Mouse (Mus musculus) kidney, postnatal 14 days (tissue): ENCODE results near the gene Apba1.
A peak's percentile ranks its signal among the peaks of the same experiment; 100 is the strongest.

Experiments
- DNase-seq: peaks from one replicate; pipeline ENCODE4 v3.0.0; 2022; ENCODE audit warnings: mixed read lengths

The Apba1 gene

GRCm38 (mm10) chr19:23758554-23759321 is at the start of gene Apba1:
Apba1 (plus strand) TSS chr19:23758887.
- DNase-seq = peak; percentile 80

GRCm38 (mm10) chr19:23746506-23746905 is 12.2 kb upstream of the Apba1 start:
- DNase-seq = no peak

GRCm38 (mm10) chr19:23757011-23757410 is 1.7 kb upstream of the Apba1 start:
- DNase-seq = peak; percentile 14

GRCm38 (mm10) chr19:23757961-23758553 is 630 bp upstream of the Apba1 start:
- peak; percentile 94 for DNase-seq

- DNase-seq = no peak
Measured at GRCm38 (mm10) chr19:23759322-23759945, 747 bp downstream of the Apba1 start.

GRCm38 (mm10) chr19:23763371-23763770 is 4.7 kb downstream of the Apba1 start:
- DNase-seq = no peak

- DNase-seq = no peak
Measured at GRCm38 (mm10) chr19:23764051-23764450, 5.4 kb downstream of the Apba1 start.

GRCm38 (mm10) chr19:23768864-23769263 is 10.2 kb downstream of the Apba1 start:
- peak; percentile 7 for DNase-seq

- DNase-seq = no peak
Measured at GRCm38 (mm10) chr19:23770494-23771423, 12.1 kb downstream of the Apba1 start.

GRCm38 (mm10) chr19:23771971-23772370 is 13.3 kb downstream of the Apba1 start:
- DNase-seq = no peak

- no peak for DNase-seq
Measured at GRCm38 (mm10) chr19:23775356-23775755, 16.7 kb downstream of the Apba1 start.

- DNase-seq = no peak
Measured at GRCm38 (mm10) chr19:23779130-23779529, 20.4 kb downstream of the Apba1 start.

GRCm38 (mm10) chr19:23780105-23780504 is 21.4 kb downstream of the Apba1 start:
- no peak for DNase-seq

GRCm38 (mm10) chr19:23781968-23782367 is 23.3 kb downstream of the Apba1 start:
- DNase-seq = no peak

- no peak for DNase-seq
Measured at GRCm38 (mm10) chr19:23788420-23789132, 29.9 kb downstream of the Apba1 start.

- DNase-seq = no peak
Measured at GRCm38 (mm10) chr19:23791704-23792103, 33.0 kb downstream of the Apba1 start.

- no peak for DNase-seq
Measured at GRCm38 (mm10) chr19:23792559-23792958, 33.9 kb downstream of the Apba1 start.

- DNase-seq = no peak
Measured at GRCm38 (mm10) chr19:23794491-23794890, 35.8 kb downstream of the Apba1 start.

GRCm38 (mm10) chr19:23795156-23795555 is 36.5 kb downstream of the Apba1 start:
- no peak for DNase-seq

- DNase-seq = no peak
Measured at GRCm38 (mm10) chr19:23801174-23801573, 42.5 kb downstream of the Apba1 start.

- DNase-seq = no peak
Measured at GRCm38 (mm10) chr19:23803221-23803870, 44.7 kb downstream of the Apba1 start.

GRCm38 (mm10) chr19:23806796-23807195 is 48.1 kb downstream of the Apba1 start:
- DNase-seq = no peak
